Mouse (Mus musculus) erythroblast, adult 5-6 weeks (primary cell): ENCODE measurements around the gene Tpra1. TPM values are rescaled to one million over a fixed set of nuclear protein-coding genes. Genes with fewer than 3 reads are reported as not detected.

Experiments used
- ATAC-seq: replicated peaks from 2 replicates; pipeline ENCODE4 v1.8.0; 2016; ENCODE audit warnings: moderate number of reproducible peaks, mild to moderate bottlenecking, moderate TSS enrichment, inconsistent platforms; ENCODE audit not compliant: poor library complexity, low FRiP score, severe bottlenecking
- total RNA-seq, 2 experiments: library from RNA; stranded (forward) in 1 of 2; stranded (reverse) in 1 of 2; fragments of 150-400 nt in 1 of 2; fragments of 200-764, 138-1000 nt in 1 of 2; gene quantifications; 2 replicates each; pipeline versions ENCODE4 v1.2.3 to v1.2.4; 2015 to 2017; ENCODE audit warnings: low replicate concordance in 2 of 2

Tpra1 gene
- total RNA-seq, 2 experiments from 2014 or later = 112 to 272 TPM

GRCm38 (mm10) chr6:88941628-88942027 lies 39.6 kb downstream of the Tpra1 start:
- ATAC-seq = no peak

GRCm38 (mm10) chr6:88942595-88942994 lies 40.5 kb downstream of the Tpra1 start:
- no peak for ATAC-seq

- ATAC-seq = no peak
Observed at GRCm38 (mm10) chr6:88943666-88944065, 41.6 kb downstream of the Tpra1 start.

- ATAC-seq = no peak
Observed at GRCm38 (mm10) chr6:88946442-88946841, 44.4 kb downstream of the Tpra1 start.

GRCm38 (mm10) chr6:88947771-88948170 lies 45.7 kb downstream of the Tpra1 start:
- ATAC-seq = no peak

- ATAC-seq = no peak
Observed at GRCm38 (mm10) chr6:88956725-88957124, 54.7 kb downstream of the Tpra1 start.

GRCm38 (mm10) chr6:88957313-88957712 lies 55.3 kb downstream of the Tpra1 start:
- no peak for ATAC-seq

GRCm38 (mm10) chr6:88957801-88958211 lies 55.8 kb downstream of the Tpra1 start:
- no peak for ATAC-seq

GRCm38 (mm10) chr6:88958305-88958704 lies 56.3 kb downstream of the Tpra1 start:
- ATAC-seq = no peak

- ATAC-seq = no peak
Observed at GRCm38 (mm10) chr6:88959834-88960233, 57.8 kb downstream of the Tpra1 start.

- ATAC-seq = no peak
Observed at GRCm38 (mm10) chr6:88960941-88961340, 58.9 kb downstream of the Tpra1 start.

Other genes with a start within 250 kb of the Tpra1 start
- gene Mgll, start 177.8 kb upstream of the Tpra1 start, total RNA-seq (2015; ENCODE audit: low replicate concordance) = 29.8 and 41.2 TPM in 2 replicates
- 44.1 and 78.5 TPM in 2 replicates for gene Mgll, start 177.8 kb upstream of the Tpra1 start, total RNA-seq (2017; ENCODE audit: low replicate concordance)
- 78.6 and 90.1 TPM in 2 replicates for gene Abtb1, start 60.3 kb upstream of the Tpra1 start, total RNA-seq (2015; ENCODE audit: low replicate concordance)
- 218 and 344 TPM in 2 replicates for gene Abtb1, start 60.3 kb upstream of the Tpra1 start, total RNA-seq (2017; ENCODE audit: low replicate concordance)
- gene Podxl2, start 27.2 kb upstream of the Tpra1 start, total RNA-seq (2015; ENCODE audit: low replicate concordance) = not detected in 2 replicates
- gene Podxl2, start 27.2 kb upstream of the Tpra1 start, total RNA-seq (2017; ENCODE audit: low replicate concordance) = not detected in 2 replicates
- gene Mcm2, start 3.5 kb upstream of the Tpra1 start, total RNA-seq (2015; ENCODE audit: low replicate concordance) = 30.6 and 34.7 TPM in 2 replicates
- 78.5 and 87.8 TPM in 2 replicates for gene Mcm2, start 3.5 kb upstream of the Tpra1 start, total RNA-seq (2017; ENCODE audit: low replicate concordance)